Mouse (Mus musculus): ENCODE measurements around the gene Dad1. TPM values are rescaled to one million over a fixed set of nuclear protein-coding genes. Genes with fewer than 3 reads are reported as not detected.
A peak's percentile ranks its signal among the peaks of the same experiment; 100 is the strongest.

Gene Dad1
- polyA plus RNA-seq, 1 experiment from 2014 or later, result 442 TPM

- no peak overlapping the region for H3K4me3 ChIP-seq (ENCODE audit: control insufficient read depth in 1 of 2, insufficient read depth in 1 of 2, low read depth in 1 of 2, low read length in 2 of 2)
- H3K27me3 ChIP-seq (ENCODE audit: control insufficient read depth, insufficient read depth, low read length), result no peaks in the 10 kb centered on the region
- H3K9me3 ChIP-seq (ENCODE audit: control insufficient read depth, low read length), result no peaks in the 10 kb centered on the region
- peaks cover 45% of the 10 kb centered on the region for H3K36me3 ChIP-seq (ENCODE audit: control insufficient read depth, insufficient read depth, low read length)
- H3K4me2 ChIP-seq (ENCODE audit: low read length), result no peak overlapping the region
- peaks cover 19 to 22% of the 10 kb centered on the region in 2 experiments for H3K4me1 ChIP-seq (ENCODE audit: control insufficient read depth in 2 of 2, insufficient read depth in 2 of 2, low read length in 2 of 2)
- no peak for ATAC-seq (ENCODE audit: insufficient number of reproducible peaks, insufficient read depth, low FRiP score, low read depth)
- 82% methylated on average over 2 of the region's 2 CpGs for WGBS
- no peak overlapping the region for H3K9ac ChIP-seq (ENCODE audit: low read length)
- no peak overlapping the region for H3K27ac ChIP-seq (replicated peaks in 1 of 2; ENCODE audit: control insufficient read depth in 1 of 2, insufficient read depth in 1 of 2, low read depth in 2 of 2, low read length in 2 of 2)
Measured at GRCm38 (mm10) chr14:54261386-54261785, 7.5 kb upstream of the Dad1 start.

GRCm38 (mm10) chr14:54260196-54260595 lies 6.3 kb upstream of the Dad1 start:
- H3K4me3 ChIP-seq (ENCODE audit: control insufficient read depth in 1 of 2, insufficient read depth in 1 of 2, low read depth in 1 of 2, low read length in 2 of 2), result peak overlapping the region; percentile 71 to 97; a peak in 3 of 4 replicates
- H3K27ac ChIP-seq (replicated peaks in 1 of 2; ENCODE audit: control insufficient read depth in 1 of 2, insufficient read depth in 1 of 2, low read depth in 2 of 2, low read length in 2 of 2), result peak overlapping the region in 1 of 2 experiments; percentile 31; a peak in 1 of 4 replicates
- peak overlapping the region; percentile 80 for H3K4me2 ChIP-seq (ENCODE audit: low read length)
- peaks cover 18% of the 10 kb centered on the region in 2 experiments for H3K4me1 ChIP-seq (ENCODE audit: control insufficient read depth in 2 of 2, insufficient read depth in 2 of 2, low read length in 2 of 2)
- peak overlapping the region; percentile 82 for H3K9ac ChIP-seq (ENCODE audit: low read length)
- ATAC-seq (ENCODE audit: insufficient number of reproducible peaks, insufficient read depth, low FRiP score, low read depth), result no peak
- WGBS, result 73% methylated on average over 2 of the region's 2 CpGs
- H3K27me3 ChIP-seq (ENCODE audit: control insufficient read depth, insufficient read depth, low read length), result no peaks in the 10 kb centered on the region
- peaks cover 35% of the 10 kb centered on the region for H3K36me3 ChIP-seq (ENCODE audit: control insufficient read depth, insufficient read depth, low read length)
- no peaks in the 10 kb centered on the region for H3K9me3 ChIP-seq (ENCODE audit: control insufficient read depth, low read length)

DNA sequence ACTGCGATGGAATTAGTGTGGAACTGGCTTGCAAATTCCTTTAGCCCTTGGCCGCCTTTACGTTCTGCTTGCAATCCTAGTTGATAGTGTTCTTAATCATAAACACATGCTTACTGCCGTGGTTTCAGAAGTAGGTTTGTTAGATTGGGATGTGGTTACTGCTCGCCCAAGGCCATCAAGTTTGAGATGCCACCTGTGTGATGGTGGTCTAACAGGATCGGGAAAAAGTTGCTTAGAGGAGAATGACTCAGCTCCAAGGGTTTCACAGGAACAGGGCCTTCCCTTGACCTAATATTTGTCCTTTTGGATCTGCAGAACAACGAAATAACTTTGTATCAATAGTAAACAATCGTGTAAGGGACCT lies 5.8 kb upstream of the Dad1 start:
- ATAC-seq (ENCODE audit: insufficient number of reproducible peaks, insufficient read depth, low FRiP score, low read depth), result no peak
- Histone ChIP-seq H3K27ac (replicated peaks in 1 of 2; ENCODE audit: control insufficient read depth in 1 of 2, insufficient read depth in 1 of 2, low read depth in 2 of 2, low read length in 2 of 2) (peak overlapping the region; percentile 82 to 88), H3K27me3 (ENCODE audit: control insufficient read depth, insufficient read depth, low read length) (no peaks in the 10 kb centered on the region), H3K4me3 (ENCODE audit: control insufficient read depth in 1 of 2, insufficient read depth in 1 of 2, low read depth in 1 of 2, low read length in 2 of 2) (peak overlapping the region; percentile 71 to 97), H3K9me3 (ENCODE audit: control insufficient read depth, low read length) (no peaks in the 10 kb centered on the region), H3K4me2 (ENCODE audit: low read length) (peak overlapping the region; percentile 80), H3K4me1 (ENCODE audit: control insufficient read depth in 2 of 2, insufficient read depth in 2 of 2, low read length in 2 of 2) (peaks cover 17 to 22% of the 10 kb centered on the region in 2 experiments), H3K9ac (ENCODE audit: low read length) (peak overlapping the region; percentile 82), H3K36me3 (ENCODE audit: control insufficient read depth, insufficient read depth, low read length) (peaks cover 31% of the 10 kb centered on the region)
- 18% methylated on average over 8 of the region's 8 CpGs for WGBS

DNA sequence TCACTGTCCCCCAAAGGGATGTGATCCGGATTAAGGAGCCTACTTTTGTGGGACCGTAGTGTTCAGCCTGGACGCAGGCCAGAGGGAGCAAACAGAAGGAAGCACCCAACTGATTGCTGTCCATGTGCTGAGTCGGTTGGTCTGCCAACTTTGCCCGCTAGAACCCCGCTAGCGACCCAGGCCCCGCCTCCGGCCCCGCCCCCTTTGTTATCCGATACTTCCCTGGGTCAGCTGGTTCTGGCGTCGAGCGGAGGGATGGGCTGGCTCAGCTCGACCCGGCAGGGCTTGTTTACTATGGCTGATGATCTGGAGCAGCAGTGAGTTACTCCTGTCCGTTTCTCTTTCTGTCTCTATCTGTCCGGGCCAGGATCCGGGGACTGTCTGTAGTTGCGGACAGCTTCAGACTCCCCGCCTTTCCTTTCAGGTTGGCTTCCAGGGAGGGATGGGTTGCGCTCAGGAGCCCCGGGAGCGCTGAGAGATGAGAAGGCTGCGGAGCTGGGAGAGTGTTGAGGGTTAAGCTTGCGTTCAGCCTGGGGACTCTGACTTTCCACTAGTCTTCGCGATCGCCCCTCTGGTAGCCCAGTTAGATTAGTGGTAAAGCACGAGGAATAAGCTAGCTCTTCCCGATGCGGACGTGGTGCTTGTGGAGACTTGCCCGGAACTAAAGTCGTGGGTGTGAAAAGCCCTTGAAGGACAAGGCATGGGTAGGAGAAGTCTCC lies 5.3 kb upstream of the Dad1 start:
- H3K4me2 ChIP-seq (ENCODE audit: low read length), result peak overlapping the region; percentile 80
- H3K9me3 ChIP-seq (ENCODE audit: control insufficient read depth, low read length), result no peaks in the 10 kb centered on the region
- H3K4me1 ChIP-seq (ENCODE audit: control insufficient read depth in 2 of 2, insufficient read depth in 2 of 2, low read length in 2 of 2), result peaks cover 14 to 22% of the 10 kb centered on the region in 2 experiments
- no peaks in the 10 kb centered on the region for H3K27me3 ChIP-seq (ENCODE audit: control insufficient read depth, insufficient read depth, low read length)
- peak overlapping the region; percentile 71 to 97 for H3K4me3 ChIP-seq (ENCODE audit: control insufficient read depth in 1 of 2, insufficient read depth in 1 of 2, low read depth in 1 of 2, low read length in 2 of 2)
- under 1% methylated on average over 35 of the region's 35 CpGs for WGBS
- ATAC-seq (ENCODE audit: insufficient number of reproducible peaks, insufficient read depth, low FRiP score, low read depth), result peak; percentile 92
- H3K27ac ChIP-seq (replicated peaks in 1 of 2; ENCODE audit: control insufficient read depth in 1 of 2, insufficient read depth in 1 of 2, low read depth in 2 of 2, low read length in 2 of 2), result peak overlapping the region; percentile 82 to 88
- peak overlapping the region; percentile 82 for H3K9ac ChIP-seq (ENCODE audit: low read length)
- H3K36me3 ChIP-seq (ENCODE audit: control insufficient read depth, insufficient read depth, low read length), result peaks cover 29% of the 10 kb centered on the region

GRCm38 (mm10) chr14:54258131-54258670 lies 4.3 kb upstream of the Dad1 start:
- Histone ChIP-seq H3K4me2 (ENCODE audit: low read length) (peak overlapping the region; percentile 80), H3K9me3 (ENCODE audit: control insufficient read depth, low read length) (no peaks in the 10 kb centered on the region)

GRCm38 (mm10) chr14:54254670-54255202 lies 832 bp upstream of the Dad1 start:
- Histone ChIP-seq H3K27ac (replicated peaks in 1 of 2; ENCODE audit: control insufficient read depth in 1 of 2, insufficient read depth in 1 of 2, low read depth in 2 of 2, low read length in 2 of 2) (peak overlapping the region in 1 of 2 experiments; percentile 88; a peak in 2 of 4 replicates), H3K9ac (ENCODE audit: low read length) (peak overlapping the region; percentile 75)
- ATAC-seq (ENCODE audit: insufficient number of reproducible peaks, insufficient read depth, low FRiP score, low read depth), result no peak

More at GRCm38 (mm10) chr14:54258131-54258670, 4.3 kb upstream of the Dad1 start:
- H3K4me3 ChIP-seq (ENCODE audit: control insufficient read depth in 1 of 2, insufficient read depth in 1 of 2, low read depth in 1 of 2, low read length in 2 of 2), result no peak overlapping the region
- ATAC-seq (ENCODE audit: insufficient number of reproducible peaks, insufficient read depth, low FRiP score, low read depth), result no peak
- no peak overlapping the region for H3K27ac ChIP-seq (replicated peaks in 1 of 2; ENCODE audit: control insufficient read depth in 1 of 2, insufficient read depth in 1 of 2, low read depth in 2 of 2, low read length in 2 of 2)
- peaks cover 13 to 21% of the 10 kb centered on the region in 2 experiments for H3K4me1 ChIP-seq (ENCODE audit: control insufficient read depth in 2 of 2, insufficient read depth in 2 of 2, low read length in 2 of 2)
- H3K27me3 ChIP-seq (ENCODE audit: control insufficient read depth, insufficient read depth, low read length), result no peaks in the 10 kb centered on the region
- H3K36me3 ChIP-seq (ENCODE audit: control insufficient read depth, insufficient read depth, low read length), result peaks cover 19% of the 10 kb centered on the region
- no peak overlapping the region for H3K9ac ChIP-seq (ENCODE audit: low read length)
- WGBS, result 54% methylated on average over 7 of the region's 7 CpGs

GRCm38 (mm10) chr14:54250122-54250521 lies 3.8 kb downstream of the Dad1 start:
- no peak for ATAC-seq (ENCODE audit: insufficient number of reproducible peaks, insufficient read depth, low FRiP score, low read depth)
- Histone ChIP-seq H3K9me3 (ENCODE audit: control insufficient read depth, low read length) (no peaks in the 10 kb centered on the region), H3K4me1 (ENCODE audit: control insufficient read depth in 2 of 2, insufficient read depth in 2 of 2, low read length in 2 of 2) (peaks cover 6 to 26% of the 10 kb centered on the region in 2 experiments), H3K27ac (replicated peaks in 1 of 2; ENCODE audit: control insufficient read depth in 1 of 2, insufficient read depth in 1 of 2, low read depth in 2 of 2, low read length in 2 of 2) (no peak overlapping the region), H3K36me3 (ENCODE audit: control insufficient read depth, insufficient read depth, low read length) (peaks cover 34% of the 10 kb centered on the region), H3K9ac (ENCODE audit: low read length) (no peak overlapping the region), H3K4me2 (ENCODE audit: low read length) (no peak overlapping the region), H3K27me3 (ENCODE audit: control insufficient read depth, insufficient read depth, low read length) (no peaks in the 10 kb centered on the region), H3K4me3 (ENCODE audit: control insufficient read depth in 1 of 2, insufficient read depth in 1 of 2, low read depth in 1 of 2, low read length in 2 of 2) (no peak overlapping the region)
- 56% methylated on average over 4 of the region's 4 CpGs for WGBS

More at GRCm38 (mm10) chr14:54254670-54255202, 832 bp upstream of the Dad1 start:
- Histone ChIP-seq H3K27me3 (ENCODE audit: control insufficient read depth, insufficient read depth, low read length) (no peaks in the 10 kb centered on the region), H3K36me3 (ENCODE audit: control insufficient read depth, insufficient read depth, low read length) (no peaks in the 10 kb centered on the region), H3K9me3 (ENCODE audit: control insufficient read depth, low read length) (no peaks in the 10 kb centered on the region), H3K4me2 (ENCODE audit: low read length) (peak overlapping the region; percentile 67), H3K4me3 (ENCODE audit: control insufficient read depth in 1 of 2, insufficient read depth in 1 of 2, low read depth in 1 of 2, low read length in 2 of 2) (peak overlapping the region in 1 of 2 experiments; percentile 72; a peak in 3 of 4 replicates), H3K4me1 (ENCODE audit: control insufficient read depth in 2 of 2, insufficient read depth in 2 of 2, low read length in 2 of 2) (peaks cover 6 to 21% of the 10 kb centered on the region in 2 experiments)
- WGBS, result 35% methylated on average over 12 of the region's 12 CpGs

All from heart, embryonic 14.5 days (tissue).